Mouse (Mus musculus): ENCODE results near the gene Sypl2.

DNA sequence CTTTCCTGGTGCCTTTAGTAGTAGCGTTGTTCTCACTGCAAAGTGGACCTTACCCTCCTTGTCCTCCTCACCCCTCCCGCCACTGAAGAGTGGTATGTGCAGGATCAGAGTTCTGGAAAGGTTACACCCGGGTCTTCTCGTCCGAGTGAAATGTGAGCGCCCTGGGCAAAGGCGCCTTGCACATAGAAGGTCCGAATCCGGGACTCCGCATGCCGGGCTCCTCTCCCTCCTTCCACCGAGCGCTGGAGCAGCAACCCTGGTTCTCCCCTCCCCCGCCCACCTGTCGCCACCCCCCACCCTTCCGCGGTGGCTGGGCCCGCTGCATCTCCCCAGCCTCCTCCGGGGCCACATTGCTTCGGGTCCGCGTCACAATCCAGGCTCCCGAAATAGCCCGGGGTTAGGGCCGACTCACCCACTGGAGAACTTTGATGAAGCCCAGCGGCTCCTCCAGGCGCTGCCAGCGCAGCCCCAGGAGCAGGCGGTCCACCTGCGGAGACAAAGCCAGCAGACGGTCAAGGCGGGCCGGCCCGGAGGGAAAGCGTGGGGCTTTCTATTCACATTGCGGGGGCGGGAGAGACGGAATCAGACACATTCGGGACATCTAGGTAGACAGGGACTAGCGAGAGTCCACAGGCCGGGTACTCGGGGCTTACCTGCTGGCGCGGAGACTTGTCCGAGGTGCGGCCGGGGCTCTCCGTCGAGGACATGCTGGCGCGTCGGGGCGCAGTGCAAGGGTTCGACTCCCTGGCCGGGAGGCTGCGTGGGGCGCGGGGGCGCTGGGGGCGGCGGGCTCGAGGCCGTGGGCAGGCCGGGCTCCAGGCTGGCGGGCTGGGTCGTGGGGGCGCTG, 514 bp downstream of the Sypl2 start:
- TF ChIP-seq CTCF (IDR thresholded peaks at IDR 0.05; ENCODE audit: extremely low read depth, insufficient read depth, insufficient read length, insufficient replicate concordance) = no peak
- TF ChIP-seq POLR2A (IDR thresholded peaks at IDR 0.05; ENCODE audit: low read depth, low read length) = no peak

Data from spleen, adult 2 months (tissue).